Mouse (Mus musculus) midbrain, embryonic 12.5 days (tissue): ENCODE results near the gene Cacnb4. TPM values are rescaled to one million over a fixed set of nuclear protein-coding genes. Genes with fewer than 3 reads are reported as not detected.
A peak's percentile ranks its signal among the peaks of the same experiment; 100 is the strongest.

Source experiments
- ATAC-seq: fragments of 200-750 bp; cut with Nextera tagmentation; 2 replicates; pipeline ENCODE4 v1.8.0; 2017; ENCODE audit warnings: low read depth, moderate TSS enrichment, moderate library complexity; ENCODE audit not compliant: low FRiP score
- H3K27ac ChIP-seq: fragments of 300-500 bp; sonication (generic); replicated peaks from 2 replicates; pipeline ENCODE4 v1.5.1; 2016; ENCODE audit warnings: mild to moderate bottlenecking
- H3K27me3 ChIP-seq: fragments of 300-500 bp; sonication (generic); 2 replicates; pipeline ENCODE4 v1.6.1; 2016; ENCODE audit warnings: mild to moderate bottlenecking
- H3K36me3 ChIP-seq: fragments of 300-500 bp; sonication (generic); 2 replicates; pipeline ENCODE4 v1.6.1; 2016
- H3K4me1 ChIP-seq: fragments of 300-500 bp; sonication (generic); 2 replicates; pipeline ENCODE4 v1.6.1; 2016
- H3K4me2 ChIP-seq: fragments of 300-500 bp; sonication (generic); replicated peaks from 2 replicates; pipeline ENCODE4 v1.6.1; 2016; ENCODE audit warnings: mild to moderate bottlenecking, moderate library complexity
- H3K4me3 ChIP-seq: fragments of 300-500 bp; sonication (generic); 2 replicates; pipeline ENCODE4 v1.5.1; 2016; ENCODE audit warnings: mild to moderate bottlenecking
- H3K9ac ChIP-seq: fragments of 300-500 bp; sonication (generic); replicated peaks from 2 replicates; pipeline ENCODE4 v1.6.1; 2016; ENCODE audit warnings: mild to moderate bottlenecking, moderate library complexity
- H3K9me3 ChIP-seq: fragments of 300-500 bp; sonication (generic); 2 replicates; pipeline ENCODE4 v1.6.1; 2016; ENCODE audit warnings: mild to moderate bottlenecking
- WGBS: fragments of 180-500 bp; shearing (Covaris S2); methylation state at CpG from one replicate; pipeline ENCODE4 v1.1.7; 2016; 5-methylcytosine and 5-hydroxymethylcytosine counted together
- polyA plus RNA-seq: library from polyadenylated mRNA; unstranded; fragments of >200 nt; fragmentation: Nextera tagmentation; extraction: Ambion mirVana; gene quantifications from 2 replicates; pipeline ENCODE4 v1.2.1, GENCODE M21; 2016

Gene Cacnb4
- polyA plus RNA-seq, 1 experiment from 2014 or later = 5.0 TPM

GRCm38 (mm10) chr2:52619406-52619974 lies 57.1 kb downstream of the Cacnb4 start:
- WGBS = 60% methylated on average over 17 of the region's 17 CpGs
- no peak overlapping the region for H3K9ac ChIP-seq
- H3K4me3 ChIP-seq = no peak overlapping the region
- no peaks in the 10 kb centered on the region for H3K36me3 ChIP-seq
- H3K27ac ChIP-seq = no peak overlapping the region
- no peak for ATAC-seq
- H3K4me1 ChIP-seq = peaks cover 8% of the 10 kb centered on the region
- H3K27me3 ChIP-seq = no peaks in the 10 kb centered on the region
- H3K9me3 ChIP-seq = no peaks in the 10 kb centered on the region
- H3K4me2 ChIP-seq = no peak overlapping the region

GRCm38 (mm10) chr2:52618804-52619203 lies 57.8 kb downstream of the Cacnb4 start:
- Histone ChIP-seq H3K4me2 (no peak overlapping the region), H3K9me3 (no peaks in the 10 kb centered on the region), H3K36me3 (no peaks in the 10 kb centered on the region), H3K4me1 (peaks cover 5% of the 10 kb centered on the region), H3K27me3 (no peaks in the 10 kb centered on the region), H3K4me3 (no peak overlapping the region), H3K27ac (no peak overlapping the region), H3K9ac (no peak overlapping the region)
- no peak for ATAC-seq
- 83% methylated on average over 2 of the region's 2 CpGs for WGBS

GRCm38 (mm10) chr2:52615429-52615828 lies 61.2 kb downstream of the Cacnb4 start:
- H3K9me3 ChIP-seq = no peaks in the 10 kb centered on the region
- no peak overlapping the region for H3K4me3 ChIP-seq
- no peaks in the 10 kb centered on the region for H3K36me3 ChIP-seq
- no peak overlapping the region for H3K27ac ChIP-seq
- H3K4me2 ChIP-seq = no peak overlapping the region
- no peak overlapping the region for H3K9ac ChIP-seq
- H3K27me3 ChIP-seq = no peaks in the 10 kb centered on the region
- no peak for ATAC-seq
- H3K4me1 ChIP-seq = no peaks in the 10 kb centered on the region
- whole genome bisulfite sequencing = 79% methylated on average over 5 of the region's 5 CpGs

GRCm38 (mm10) chr2:52613888-52614287 lies 62.7 kb downstream of the Cacnb4 start:
- Histone ChIP-seq H3K9ac (no peak overlapping the region), H3K27me3 (no peaks in the 10 kb centered on the region), H3K4me2 (no peak overlapping the region), H3K9me3 (no peaks in the 10 kb centered on the region), H3K27ac (no peak overlapping the region), H3K36me3 (no peaks in the 10 kb centered on the region), H3K4me3 (no peak overlapping the region), H3K4me1 (no peaks in the 10 kb centered on the region)
- ATAC-seq = no peak
- 89% methylated on average over 4 of the region's 4 CpGs for WGBS

GRCm38 (mm10) chr2:52609486-52609885 lies 67.1 kb downstream of the Cacnb4 start:
- ATAC-seq = no peak
- no peak overlapping the region for H3K9ac ChIP-seq
- no peaks in the 10 kb centered on the region for H3K36me3 ChIP-seq
- no peaks in the 10 kb centered on the region for H3K9me3 ChIP-seq
- WGBS = 35% methylated on average over 1 of the region's 1 CpGs
- H3K4me2 ChIP-seq = no peak overlapping the region
- no peaks in the 10 kb centered on the region for H3K27me3 ChIP-seq
- no peak overlapping the region for H3K27ac ChIP-seq
- H3K4me3 ChIP-seq = no peak overlapping the region
- H3K4me1 ChIP-seq = peaks cover 6% of the 10 kb centered on the region

- 40% methylated on average over 5 of the region's 5 CpGs for WGBS
- no peak overlapping the region for H3K9ac ChIP-seq
- H3K36me3 ChIP-seq = no peaks in the 10 kb centered on the region
- no peak overlapping the region for H3K27ac ChIP-seq
- ATAC-seq = peak; percentile 66
- H3K9me3 ChIP-seq = no peaks in the 10 kb centered on the region
- H3K4me3 ChIP-seq = no peak overlapping the region
- no peak overlapping the region for H3K4me2 ChIP-seq
- H3K27me3 ChIP-seq = no peaks in the 10 kb centered on the region
- peaks cover 6% of the 10 kb centered on the region for H3K4me1 ChIP-seq
Measured at GRCm38 (mm10) chr2:52607857-52608485, 68.7 kb downstream of the Cacnb4 start.

GRCm38 (mm10) chr2:52606331-52606730 lies 70.3 kb downstream of the Cacnb4 start:
- Histone ChIP-seq H3K4me1 (peaks cover 6% of the 10 kb centered on the region), H3K4me3 (no peak overlapping the region), H3K27me3 (no peaks in the 10 kb centered on the region), H3K36me3 (no peaks in the 10 kb centered on the region), H3K9me3 (no peaks in the 10 kb centered on the region), H3K4me2 (no peak overlapping the region), H3K9ac (no peak overlapping the region), H3K27ac (no peak overlapping the region)
- no peak for ATAC-seq
- WGBS = 89% methylated on average over 4 of the region's 4 CpGs

- H3K4me3 ChIP-seq = no peak overlapping the region
- no peak for ATAC-seq
- H3K9me3 ChIP-seq = no peaks in the 10 kb centered on the region
- peaks cover 6% of the 10 kb centered on the region for H3K4me1 ChIP-seq
- H3K27me3 ChIP-seq = no peaks in the 10 kb centered on the region
- H3K4me2 ChIP-seq = no peak overlapping the region
- H3K27ac ChIP-seq = no peak overlapping the region
- 15% methylated on average over 4 of the region's 4 CpGs for WGBS
- H3K9ac ChIP-seq = no peak overlapping the region
- H3K36me3 ChIP-seq = no peaks in the 10 kb centered on the region
Measured at GRCm38 (mm10) chr2:52605321-52605720, 71.3 kb downstream of the Cacnb4 start.

GRCm38 (mm10) chr2:52604651-52605020 lies 72.0 kb downstream of the Cacnb4 start:
- no peak overlapping the region for H3K4me3 ChIP-seq
- no peak for ATAC-seq
- H3K4me2 ChIP-seq = no peak overlapping the region
- no peak overlapping the region for H3K27ac ChIP-seq
- H3K9me3 ChIP-seq = no peaks in the 10 kb centered on the region
- no peaks in the 10 kb centered on the region for H3K36me3 ChIP-seq
- H3K27me3 ChIP-seq = no peaks in the 10 kb centered on the region
- WGBS = 78% methylated on average over 8 of the region's 8 CpGs
- no peak overlapping the region for H3K9ac ChIP-seq
- H3K4me1 ChIP-seq = peaks cover 6% of the 10 kb centered on the region

- Histone ChIP-seq H3K27me3 (no peaks in the 10 kb centered on the region), H3K4me2 (no peak overlapping the region), H3K36me3 (no peaks in the 10 kb centered on the region), H3K9ac (no peak overlapping the region), H3K4me3 (no peak overlapping the region), H3K9me3 (no peaks in the 10 kb centered on the region), H3K4me1 (peaks cover 6% of the 10 kb centered on the region), H3K27ac (no peak overlapping the region)
- no peak for ATAC-seq
- 87% methylated on average over 11 of the region's 11 CpGs for WGBS
Measured at GRCm38 (mm10) chr2:52603935-52604650, 72.5 kb downstream of the Cacnb4 start.

- Histone ChIP-seq H3K9ac (no peak overlapping the region), H3K9me3 (no peaks in the 10 kb centered on the region), H3K27ac (no peak overlapping the region), H3K36me3 (no peaks in the 10 kb centered on the region), H3K27me3 (no peaks in the 10 kb centered on the region), H3K4me3 (no peak overlapping the region), H3K4me1 (peaks cover 6% of the 10 kb centered on the region), H3K4me2 (no peak overlapping the region)
- 84% methylated on average over 6 of the region's 6 CpGs for WGBS
- ATAC-seq = no peak
Measured at GRCm38 (mm10) chr2:52603421-52603820, 73.2 kb downstream of the Cacnb4 start.

- no peaks in the 10 kb centered on the region for H3K9me3 ChIP-seq
- peaks cover 3% of the 10 kb centered on the region for H3K4me1 ChIP-seq
- H3K27ac ChIP-seq = no peak overlapping the region
- ATAC-seq = no peak
- no peak overlapping the region for H3K4me2 ChIP-seq
- no peaks in the 10 kb centered on the region for H3K27me3 ChIP-seq
- H3K4me3 ChIP-seq = no peak overlapping the region
- 93% methylated on average over 8 of the region's 8 CpGs for WGBS
- no peaks in the 10 kb centered on the region for H3K36me3 ChIP-seq
- H3K9ac ChIP-seq = no peak overlapping the region
Measured at GRCm38 (mm10) chr2:52602921-52603320, 73.7 kb downstream of the Cacnb4 start.
